Mouse (Mus musculus) duodenum, adult 2 months (tissue): ENCODE data around the gene Fgb. TPM values are rescaled to one million over a fixed set of nuclear protein-coding genes. Genes with fewer than 3 reads are reported as not detected.

Experiments used
- polyA plus RNA-seq: library from polyadenylated mRNA; depleted of rRNA; stranded (reverse); fragments of >200 nt; gene quantifications from 2 replicates; pipeline ENCODE4 v1.2.3, GENCODE M21; 2012; ENCODE audit warnings: low replicate concordance; rRNA removed

Fgb gene
- not detected in 2 replicates for polyA plus RNA-seq

GRCm38 (mm10) chr3:83049680-83050079, at the start of gene Fgb:
Fgb (minus strand) TSS chr3:83049863.

GRCm38 (mm10) chr3:83055281-83056038, 5.8 kb upstream of the Fgb start, which contains the start of gene Plrg1:
Plrg1 (plus strand) TSS chr3:83055522.

GRCm38 (mm10) chr3:83025475-83026301, 24.0 kb downstream of the Fgb start, which contains the start of gene Fga:
Fga (plus strand) TSS chr3:83026076.

GRCm38 (mm10) chr3:83007557-83007956, 42.1 kb downstream of the Fgb start, which contains the start of gene Fgg:
Fgg (plus strand) TSS chr3:83007724.

Other genes starting within 250 kb of the Fgb start
- not detected in 2 replicates for gene Rbm46, start 173.4 kb downstream of the Fgb start, polyA plus RNA-seq
- 2.6 and 2.9 TPM in 2 replicates for gene Lrat, start 145.9 kb downstream of the Fgb start, polyA plus RNA-seq
- 0.13 TPM in 1 of 2 replicates, not detected in the other for gene Fgg, start 42.1 kb downstream of the Fgb start, polyA plus RNA-seq
- not detected in 2 replicates for gene Fga, start 23.8 kb downstream of the Fgb start, polyA plus RNA-seq
- 9.8 and 10.7 TPM in 2 replicates for gene Plrg1, start 5.7 kb upstream of the Fgb start, polyA plus RNA-seq
- 0.02 and 0.05 TPM in 2 replicates for gene Dchs2, start 78.1 kb upstream of the Fgb start, polyA plus RNA-seq